Mouse (Mus musculus) testis, postnatal 14 days (tissue): Measurements from ENCODE around the gene Gm10643.

Experiments used
- DNase-seq: peaks from one replicate; pipeline ENCODE4 v3.0.0; 2021; ENCODE audit warnings: low spot score

The Gm10643 gene

GRCm38 (mm10) chr8:84065037-84065436 lies at the start of gene Gm10643:
TSS of gene Gm10643 (minus strand) at chr8:84065137.
- DNase-seq = no peak

GRCm38 (mm10) chr8:84106216-84107040 lies 41.5 kb upstream of the Gm10643 start:
- DNase-seq = no peak

GRCm38 (mm10) chr8:84105676-84106075 lies 40.7 kb upstream of the Gm10643 start:
- no peak for DNase-seq

GRCm38 (mm10) chr8:84104697-84105609 lies 40.0 kb upstream of the Gm10643 start, which contains the start of gene Dcaf15:
TSS of gene Dcaf15 (minus strand) at chr8:84104768.
- peak; percentile 99 for DNase-seq

- DNase-seq = peak; percentile 71
These were observed 39.3 kb upstream of the Gm10643 start for GRCm38 (mm10) chr8:84104221-84104620.

- no peak for DNase-seq
These were observed 38.7 kb upstream of the Gm10643 start for GRCm38 (mm10) chr8:84103601-84104000.

GRCm38 (mm10) chr8:84101476-84102270 lies 36.7 kb upstream of the Gm10643 start:
- no peak for DNase-seq

GRCm38 (mm10) chr8:84098376-84098775 lies 33.4 kb upstream of the Gm10643 start:
- no peak for DNase-seq

GRCm38 (mm10) chr8:84096061-84096460 lies 31.1 kb upstream of the Gm10643 start:
- no peak for DNase-seq

GRCm38 (mm10) chr8:84090585-84090984 lies 25.6 kb upstream of the Gm10643 start:
- no peak for DNase-seq

GRCm38 (mm10) chr8:84089277-84089676 lies 24.3 kb upstream of the Gm10643 start:
- DNase-seq = no peak

- DNase-seq = no peak
These were observed 22.9 kb upstream of the Gm10643 start for GRCm38 (mm10) chr8:84087821-84088220.

GRCm38 (mm10) chr8:84087156-84087555 lies 22.2 kb upstream of the Gm10643 start:
- no peak for DNase-seq

- no peak for DNase-seq
These were observed 19.6 kb upstream of the Gm10643 start for GRCm38 (mm10) chr8:84084341-84085115.

GRCm38 (mm10) chr8:84083829-84084241 lies 18.9 kb upstream of the Gm10643 start:
- DNase-seq = no peak

GRCm38 (mm10) chr8:84079206-84079605 lies 14.3 kb upstream of the Gm10643 start:
- DNase-seq = no peak

GRCm38 (mm10) chr8:84076849-84077248 lies 11.9 kb upstream of the Gm10643 start:
- DNase-seq = no peak

- no peak for DNase-seq
These were observed 11.5 kb upstream of the Gm10643 start for GRCm38 (mm10) chr8:84076412-84076811.

- DNase-seq = no peak
These were observed 8.5 kb upstream of the Gm10643 start for GRCm38 (mm10) chr8:84073230-84073976.

- no peak for DNase-seq
These were observed 7.4 kb upstream of the Gm10643 start for GRCm38 (mm10) chr8:84072321-84072720.
